ENCODE assay signal across 8 mouse cellular contexts in the genomic region with DNA sequence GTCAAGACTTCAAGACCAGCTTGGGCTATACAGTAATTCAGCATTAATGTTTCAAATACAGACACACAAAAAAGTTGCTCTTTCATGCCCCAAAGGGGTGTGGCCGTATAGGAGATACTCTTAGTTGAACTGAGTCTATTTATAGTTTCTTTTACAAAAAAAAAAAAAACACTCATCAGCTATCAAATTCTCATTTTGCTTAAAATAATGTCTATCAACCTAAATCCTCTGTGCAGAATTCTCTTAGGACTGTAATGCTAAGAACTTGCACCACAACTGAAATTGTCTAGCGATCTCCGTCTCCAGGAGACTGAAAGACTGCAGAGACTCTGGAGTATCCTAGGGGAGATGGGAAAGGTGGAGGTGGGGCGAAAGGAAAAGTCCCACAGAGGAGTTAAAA. TPM values are rescaled to one million over a fixed set of nuclear protein-coding genes. Genes with fewer than 3 reads are reported as not detected.
DNase-seq lines count a peak whose midpoint lies in the region; ATAC-seq and TF ChIP-seq lines count a peak whose summit lies in the region.

No protein-coding gene starts in this region.

- H3K4me2 ChIP-seq in limb, embryonic 13.5 days (replicated peaks), result peak overlapping the region; percentile 84
- peak overlapping the region; percentile 77 for H3K4me2 ChIP-seq in stomach, embryonic 15.5 days

- H3K36me3 ChIP-seq in megakaryocyte, embryonic 14.5 days (replicated peaks; ENCODE audit: low read length), result no peaks in the 10 kb centered on the region
- H3K36me3 ChIP-seq in limb, embryonic 13.5 days, result no peaks in the 10 kb centered on the region
- H3K36me3 ChIP-seq in stomach, embryonic 15.5 days, result no peaks in the 10 kb centered on the region

- no peak for TF ChIP-seq CTCF in cerebellum, adult 2 months (IDR thresholded peaks at IDR 0.05; ENCODE audit: borderline replicate concordance, insufficient read depth, low read depth, low read length)

- H3K4me3 ChIP-seq in cerebellum, adult 2 months (replicated peaks; ENCODE audit: insufficient read depth, low read depth, low read length), result peak overlapping the region; percentile 93
- H3K4me3 ChIP-seq in megakaryocyte, embryonic 14.5 days (replicated peaks), result peak overlapping the region; percentile 94
- peak overlapping the region; percentile 91 for H3K4me3 ChIP-seq in limb, embryonic 13.5 days
- H3K4me3 ChIP-seq in stomach, embryonic 15.5 days (replicated peaks), result peak overlapping the region; percentile 73

- H3K27ac ChIP-seq in cerebellum, adult 2 months (ENCODE audit: insufficient read depth, low read length), result no peak overlapping the region
- no peak overlapping the region for H3K27ac ChIP-seq in limb, embryonic 13.5 days
- H3K27ac ChIP-seq in stomach, embryonic 15.5 days, result peak overlapping the region; percentile 51; the same call in 1 of the 2 replicates

- WGBS in cerebellum, adult 2 months, result 18% methylated on average over 4 of the region's 4 CpGs
- WGBS in limb, embryonic 13.5 days, result 21% methylated on average over 4 of the region's 4 CpGs
- WGBS in stomach, embryonic 15.5 days, result 22% methylated on average over 4 of the region's 4 CpGs

- no peak for DNase-seq in cerebellum, adult 2 months
- DNase-seq in cerebellum, postnatal 10 days, result no peak
- DNase-seq in left cerebral cortex, postnatal 10 days (ENCODE audit: extremely low spot score in 1 of 2, low spot score in 2 of 2), result no peak
- DNase-seq in frontal cortex, adult 2 months (ENCODE audit: extremely low spot score in 1 of 2, low spot score in 1 of 2), result no peak

- no peaks in the 10 kb centered on the region for H3K9me3 ChIP-seq in megakaryocyte, embryonic 14.5 days
- no peaks in the 10 kb centered on the region for H3K9me3 ChIP-seq in limb, embryonic 13.5 days
- no peaks in the 10 kb centered on the region for H3K9me3 ChIP-seq in stomach, embryonic 15.5 days

- H3K9ac ChIP-seq in limb, embryonic 13.5 days, result peak overlapping the region; percentile 70
- H3K9ac ChIP-seq in stomach, embryonic 15.5 days, result peak overlapping the region; percentile 46

- intact Hi-C loops in left cerebral cortex, postnatal 10 days (cut with DNase I), result no loop called here

- ATAC-seq in megakaryocyte, adult 5-6 weeks (ENCODE audit: poor library complexity, severe bottlenecking), result no peak
- ATAC-seq in limb, embryonic 13.5 days (ENCODE audit: low FRiP score, low read depth), result no peak
- ATAC-seq in stomach, embryonic 15.5 days (ENCODE audit: insufficient read depth, low FRiP score, low read depth), result no peak

- H3K4me1 ChIP-seq in cerebellum, adult 2 months (ENCODE audit: control insufficient read depth, insufficient read depth, low read length), result no peaks in the 10 kb centered on the region
- peaks cover 23% of the 10 kb centered on the region for H3K4me1 ChIP-seq in megakaryocyte, embryonic 14.5 days
- peaks cover 27% of the 10 kb centered on the region for H3K4me1 ChIP-seq in limb, embryonic 13.5 days
- H3K4me1 ChIP-seq in stomach, embryonic 15.5 days, result peaks cover 2% of the 10 kb centered on the region; the same call in 1 of the 2 replicates

- no peak for TF ChIP-seq POLR2A in cerebellum, adult 2 months (IDR thresholded peaks at IDR 0.05; ENCODE audit: borderline replicate concordance, insufficient read depth, low read length)

- no peaks in the 10 kb centered on the region for H3K27me3 ChIP-seq in cerebellum, adult 2 months (ENCODE audit: control insufficient read depth, insufficient read depth, low read length)
- H3K27me3 ChIP-seq in megakaryocyte, embryonic 14.5 days (replicated peaks), result no peaks in the 10 kb centered on the region
- H3K27me3 ChIP-seq in limb, embryonic 13.5 days, result no peaks in the 10 kb centered on the region
- H3K27me3 ChIP-seq in stomach, embryonic 15.5 days (replicated peaks), result no peaks in the 10 kb centered on the region

RNA-seq across cellular contexts. Expression of a gene that starts 0.8 kb away (rescaled TPM):
- 11.5 and 11.6 TPM in 2 replicates for polyA plus RNA-seq in cerebellum, adult 2 months (2012; rRNA removed)
- 0.25 and 0.27 TPM in 2 replicates for polyA plus RNA-seq in megakaryocyte, embryonic 14.5 days (2012; ENCODE audit: insufficient read depth, low replicate concordance)
- total RNA-seq in megakaryocyte, adult 5-6 weeks (2015), result 16.5 and 19.8 TPM in 2 replicates
- total RNA-seq in megakaryocyte, adult 5-6 weeks (2017), result 14.5 and 17.5 TPM in 2 replicates
- 14.4 and 15.3 TPM in 2 replicates for polyA plus RNA-seq in limb, embryonic 13.5 days (2015; fragmentation: Nextera tagmentation; extraction: Ambion mirVana)
- polyA plus RNA-seq in stomach, embryonic 15.5 days (2015; fragmentation: Nextera tagmentation; extraction: Ambion mirVana), result 10.1 and 11.4 TPM in 2 replicates
- 10 to 100 TPM; 23.3 to 24.4 TPM for total RNA-seq in left cerebral cortex, postnatal 10 days (2021)
- 11.0 and 11.1 TPM in 2 replicates for polyA plus RNA-seq in frontal cortex, adult 2 months (2012; rRNA removed)

RNA-seq across cellular contexts. Expression of a gene that starts 1.0 kb away (rescaled TPM):
- 15.3 and 15.7 TPM in 2 replicates for polyA plus RNA-seq in cerebellum, adult 2 months (2012; rRNA removed)
- 1.2 and 4.4 TPM in 2 replicates for polyA plus RNA-seq in megakaryocyte, embryonic 14.5 days (2012; ENCODE audit: insufficient read depth, low replicate concordance)
- 17.7 and 18.7 TPM in 2 replicates for total RNA-seq in megakaryocyte, adult 5-6 weeks (2015)
- 24.0 and 24.7 TPM in 2 replicates for total RNA-seq in megakaryocyte, adult 5-6 weeks (2017)
- polyA plus RNA-seq in limb, embryonic 13.5 days (2015; fragmentation: Nextera tagmentation; extraction: Ambion mirVana), result 27.3 and 28.7 TPM in 2 replicates
- polyA plus RNA-seq in stomach, embryonic 15.5 days (2015; fragmentation: Nextera tagmentation; extraction: Ambion mirVana), result 25.2 and 30.3 TPM in 2 replicates
- 10 to 100 TPM; 39.1 to 39.4 TPM for total RNA-seq in left cerebral cortex, postnatal 10 days (2021)
- polyA plus RNA-seq in frontal cortex, adult 2 months (2012; rRNA removed), result 23.0 and 24.5 TPM in 2 replicates

RNA-seq across cellular contexts. Expression of a gene that starts 46.9 kb away (rescaled TPM):
- polyA plus RNA-seq in cerebellum, adult 2 months (2012; rRNA removed), result 8.0 and 9.0 TPM in 2 replicates
- 0.10 TPM in 1 of 2 replicates, not detected in the other for polyA plus RNA-seq in megakaryocyte, embryonic 14.5 days (2012; ENCODE audit: insufficient read depth, low replicate concordance)
- 1.7 and 3.1 TPM in 2 replicates for total RNA-seq in megakaryocyte, adult 5-6 weeks (2015)
- 0.69 and 1.9 TPM in 2 replicates for total RNA-seq in megakaryocyte, adult 5-6 weeks (2017)
- 3.4 and 5.9 TPM in 2 replicates for polyA plus RNA-seq in limb, embryonic 13.5 days (2015; fragmentation: Nextera tagmentation; extraction: Ambion mirVana)
- polyA plus RNA-seq in stomach, embryonic 15.5 days (2015; fragmentation: Nextera tagmentation; extraction: Ambion mirVana), result 2.6 and 4.1 TPM in 2 replicates
- 10 to 100 TPM; 11.0 to 14.8 TPM for total RNA-seq in left cerebral cortex, postnatal 10 days (2021)
- polyA plus RNA-seq in frontal cortex, adult 2 months (2012; rRNA removed), result 8.4 and 9.4 TPM in 2 replicates
